Mouse (Mus musculus): ENCODE measurements around the gene Cwc27. TPM values are rescaled to one million over a fixed set of nuclear protein-coding genes. Genes with fewer than 3 reads are reported as not detected.

The Cwc27 gene
- polyA plus RNA-seq, 1 experiment = 5.4 TPM

DNA sequence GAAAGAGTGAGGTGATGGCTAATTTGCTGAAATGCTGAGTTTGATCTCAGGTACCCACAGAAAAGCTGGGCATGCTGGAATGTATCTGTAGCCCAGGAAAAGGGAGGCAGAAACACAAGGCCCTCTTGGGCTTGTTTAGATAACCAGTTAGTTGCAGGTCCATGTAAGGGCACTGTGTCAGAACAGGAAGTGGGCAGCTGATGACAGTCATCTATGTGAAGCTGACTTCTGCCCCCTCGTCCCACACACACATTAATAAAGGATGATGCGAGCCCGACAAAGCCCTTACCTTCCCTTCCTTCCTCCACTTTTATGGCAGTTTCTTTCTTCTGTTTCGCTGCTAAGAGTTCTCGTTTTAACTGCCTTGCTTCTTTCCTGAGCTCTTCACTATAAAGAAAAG, 96.8 kb downstream of the Cwc27 start:
- H3K79me2 ChIP-seq (ENCODE audit: control insufficient read depth, insufficient read depth) = no peaks in the 10 kb centered on the region
- H3K4me3 ChIP-seq = no peak overlapping the region
- H3K4me2 ChIP-seq (ENCODE audit: low read depth) = no peak overlapping the region
- TF ChIP-seq REST (IDR thresholded peaks at IDR 0.05; ENCODE audit: insufficient read depth, insufficient read length) = no peak
- no peak for TF ChIP-seq CEBPB (IDR thresholded peaks at IDR 0.05; ENCODE audit: insufficient read depth, poor library complexity, severe bottlenecking)
- TF ChIP-seq MYOD1 (IDR thresholded peaks at IDR 0.05; ENCODE audit: control insufficient read depth in 1 of 3, insufficient read length in 2 of 3, low read depth in 2 of 3) = no peak
- no peaks in the 10 kb centered on the region for H3K36me3 ChIP-seq (ENCODE audit: control insufficient read depth, insufficient read depth)
- no peak overlapping the region for H3ac ChIP-seq (ENCODE audit: control insufficient read depth, insufficient read length)
- no peaks in the 10 kb centered on the region for H3K27me3 ChIP-seq (ENCODE audit: control insufficient read depth, insufficient read depth, insufficient read length)

DNA sequence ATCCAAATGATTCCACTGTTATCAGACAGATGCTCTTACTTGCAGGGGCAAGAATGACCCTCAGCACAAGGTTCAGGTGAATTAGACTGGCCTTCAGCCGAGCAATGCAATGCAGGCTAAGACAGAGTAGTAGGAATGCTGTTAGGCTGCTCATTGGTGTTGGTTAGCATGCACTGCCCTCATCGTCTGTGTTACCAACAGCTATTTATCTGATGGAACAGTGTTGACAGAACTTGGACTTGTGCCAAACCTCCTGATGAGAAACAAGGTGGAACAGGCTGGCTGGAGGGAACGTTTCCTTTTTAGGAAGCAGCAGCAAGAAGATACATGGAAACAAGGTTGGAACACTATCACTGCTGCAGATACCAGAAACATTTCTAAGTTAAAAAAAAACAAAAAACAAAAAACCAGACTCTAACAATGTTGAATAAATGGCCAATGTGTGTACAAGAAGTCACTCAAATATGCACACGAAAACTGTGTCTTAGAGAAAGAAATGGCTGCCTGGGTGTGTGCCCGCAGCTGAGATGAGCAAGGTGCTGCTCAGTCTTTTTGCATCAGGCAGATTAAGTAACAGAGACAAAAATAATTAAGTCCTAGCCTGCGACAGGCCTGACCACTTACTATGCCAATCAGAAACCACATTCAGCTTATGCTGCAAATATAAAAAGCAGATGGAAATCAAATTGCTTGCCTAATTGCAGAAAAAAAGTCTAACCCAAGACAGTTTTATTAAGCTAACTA, 122.2 kb downstream of the Cwc27 start:
- H3K79me2 ChIP-seq (ENCODE audit: control insufficient read depth, insufficient read depth) = no peaks in the 10 kb centered on the region
- H3K4me2 ChIP-seq (ENCODE audit: low read depth) = no peak overlapping the region
- no peaks in the 10 kb centered on the region for H3K27me3 ChIP-seq (ENCODE audit: control insufficient read depth, insufficient read depth, insufficient read length)
- TF ChIP-seq USF1 (IDR thresholded peaks at IDR 0.05; ENCODE audit: low read depth) = no peak
- TF ChIP-seq POLR2A (IDR thresholded peaks at IDR 0.05; ENCODE audit: insufficient read length, low read depth) = no peak
- H3K4me3 ChIP-seq = no peak overlapping the region
- H3K36me3 ChIP-seq (ENCODE audit: control insufficient read depth, insufficient read depth) = no peaks in the 10 kb centered on the region
- H3ac ChIP-seq (ENCODE audit: control insufficient read depth, insufficient read length) = no peak overlapping the region

DNA sequence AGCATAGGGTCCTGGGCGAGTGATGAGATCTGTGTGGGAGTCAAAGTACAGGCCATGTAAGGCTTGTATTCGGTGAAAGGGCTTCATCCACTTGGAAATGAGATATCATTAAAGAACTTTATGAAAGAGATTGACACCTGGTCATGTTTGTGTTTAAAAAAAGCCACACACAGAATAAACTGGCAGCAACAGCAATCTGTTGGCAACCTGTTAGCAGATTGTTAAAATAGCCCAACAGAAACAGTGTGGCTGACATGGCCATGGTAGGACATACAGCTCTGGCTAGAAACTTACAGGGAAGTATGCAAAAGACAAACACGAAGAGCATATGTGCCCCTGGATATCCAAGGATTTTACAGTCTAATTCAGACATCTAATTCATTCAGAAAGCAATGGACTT, 124.2 kb downstream of the Cwc27 start:
- H3K4me2 ChIP-seq (ENCODE audit: low read depth) = no peak overlapping the region
- no peaks in the 10 kb centered on the region for H3K36me3 ChIP-seq (ENCODE audit: control insufficient read depth, insufficient read depth)
- H3K4me3 ChIP-seq = no peak overlapping the region
- H3K27me3 ChIP-seq (ENCODE audit: control insufficient read depth, insufficient read depth, insufficient read length) = no peaks in the 10 kb centered on the region
- no peaks in the 10 kb centered on the region for H3K79me2 ChIP-seq (ENCODE audit: control insufficient read depth, insufficient read depth)
- no peak for TF ChIP-seq USF1 (IDR thresholded peaks at IDR 0.05; ENCODE audit: low read depth)
- no peak overlapping the region for H3ac ChIP-seq (ENCODE audit: control insufficient read depth, insufficient read length)

DNA sequence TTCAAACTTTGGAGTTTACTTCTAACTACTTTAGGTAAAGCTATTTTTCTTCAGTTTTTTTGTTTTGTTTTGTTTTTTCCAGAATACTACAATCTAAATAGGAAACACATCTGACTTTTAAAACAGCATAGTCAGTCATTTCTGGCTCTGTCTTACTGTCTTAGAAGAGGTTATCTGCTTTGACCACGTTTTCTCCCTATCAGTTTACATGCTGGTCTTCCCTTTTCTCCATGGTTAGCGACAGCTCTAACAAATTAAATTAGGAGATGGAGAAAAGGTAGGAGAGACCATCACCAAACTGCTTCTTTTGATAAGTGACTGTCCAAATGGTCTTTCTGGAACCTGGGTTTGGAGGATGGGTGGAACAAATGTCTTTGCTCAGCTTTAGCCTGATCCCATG, 131.4 kb downstream of the Cwc27 start:
- no peaks in the 10 kb centered on the region for H3K36me3 ChIP-seq (ENCODE audit: control insufficient read depth, insufficient read depth)
- no peak for TF ChIP-seq MYOD1 (IDR thresholded peaks at IDR 0.05; ENCODE audit: control insufficient read depth in 1 of 3, insufficient read length in 2 of 3, low read depth in 2 of 3)
- no peak for TF ChIP-seq POLR2A (IDR thresholded peaks at IDR 0.05; ENCODE audit: insufficient read length, low read depth)
- TF ChIP-seq TCF12 (IDR thresholded peaks at IDR 0.05; ENCODE audit: insufficient read depth, poor library complexity, severe bottlenecking) = no peak
- TF ChIP-seq E2F4 (IDR thresholded peaks at IDR 0.05; ENCODE audit: insufficient read depth) = no peak
- TF ChIP-seq TCF3 (IDR thresholded peaks at IDR 0.05; ENCODE audit: insufficient read length, low read depth) = no peak
- TF ChIP-seq MAX (IDR thresholded peaks at IDR 0.05; ENCODE audit: low read depth) = no peak
- no peak for TF ChIP-seq USF1 (IDR thresholded peaks at IDR 0.05; ENCODE audit: low read depth)
- TF ChIP-seq REST (IDR thresholded peaks at IDR 0.05; ENCODE audit: insufficient read depth, insufficient read length) = no peak
- TF ChIP-seq POLR2AphosphoS2 (IDR thresholded peaks at IDR 0.05; ENCODE audit: insufficient read length, low read depth) = no peak
- no peak for TF ChIP-seq CEBPB (IDR thresholded peaks at IDR 0.05; ENCODE audit: insufficient read depth, poor library complexity, severe bottlenecking)
- no peak for TF ChIP-seq SRF (IDR thresholded peaks at IDR 0.05; ENCODE audit: control insufficient read depth, insufficient read length, low read depth)
- no peak for TF ChIP-seq MYOG (IDR thresholded peaks at IDR 0.05; ENCODE audit: control insufficient read depth in 1 of 3, insufficient read depth in 1 of 3, insufficient read length in 2 of 3, low read depth in 2 of 3)
- no peaks in the 10 kb centered on the region for H3K27me3 ChIP-seq (ENCODE audit: control insufficient read depth, insufficient read depth, insufficient read length)
- no peak overlapping the region for H3K4me3 ChIP-seq
- H3K79me2 ChIP-seq (ENCODE audit: control insufficient read depth, insufficient read depth) = no peaks in the 10 kb centered on the region
- no peak overlapping the region for H3ac ChIP-seq (ENCODE audit: control insufficient read depth, insufficient read length)
- no peak overlapping the region for H3K4me2 ChIP-seq (ENCODE audit: low read depth)

DNA sequence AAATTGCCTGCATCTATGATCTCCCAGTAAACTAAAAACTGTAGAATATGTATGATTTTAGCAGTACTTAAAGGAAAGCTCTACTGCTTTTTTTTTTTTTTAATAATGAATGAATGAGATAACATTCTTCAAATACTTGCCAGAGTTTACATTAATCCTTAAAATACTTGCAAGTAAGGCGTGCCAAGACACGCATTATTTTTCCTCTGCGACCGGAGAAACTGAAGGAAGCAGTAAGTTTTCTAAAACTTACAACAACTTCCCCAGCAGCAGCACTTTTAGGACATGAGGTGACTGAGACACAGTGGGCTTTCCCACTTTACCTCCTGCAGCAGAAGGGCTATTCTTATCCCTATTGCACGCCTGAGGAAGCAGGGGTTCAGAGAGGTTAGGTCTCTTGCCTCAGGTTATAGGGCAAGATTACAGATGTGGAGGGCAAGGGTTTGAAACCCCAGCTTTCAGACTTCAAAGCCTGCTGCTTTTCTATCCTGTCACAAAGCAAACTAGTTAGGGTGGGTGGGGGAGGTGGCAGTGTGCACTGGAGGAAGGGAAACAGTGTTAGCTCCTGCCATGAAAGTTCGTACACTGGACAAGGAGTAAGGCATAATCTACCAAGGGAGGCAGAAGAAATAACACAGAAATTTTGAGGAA, 132.5 kb downstream of the Cwc27 start:
- Histone ChIP-seq H3K79me2 (ENCODE audit: control insufficient read depth, insufficient read depth) (no peaks in the 10 kb centered on the region), H3K36me3 (ENCODE audit: control insufficient read depth, insufficient read depth) (no peaks in the 10 kb centered on the region), H3K4me2 (ENCODE audit: low read depth) (no peak overlapping the region), H3K4me3 (no peak overlapping the region), H3ac (ENCODE audit: control insufficient read depth, insufficient read length) (no peak overlapping the region), H3K27me3 (ENCODE audit: control insufficient read depth, insufficient read depth, insufficient read length) (no peaks in the 10 kb centered on the region)
- TF ChIP-seq MYOD1 (IDR thresholded peaks at IDR 0.05; ENCODE audit: control insufficient read depth in 1 of 3, insufficient read length in 2 of 3, low read depth in 2 of 3) (no peak), POLR2AphosphoS2 (IDR thresholded peaks at IDR 0.05; ENCODE audit: insufficient read length, low read depth) (no peak), MAX (IDR thresholded peaks at IDR 0.05; ENCODE audit: low read depth) (no peak), TCF12 (IDR thresholded peaks at IDR 0.05; ENCODE audit: insufficient read depth, poor library complexity, severe bottlenecking) (no peak), POLR2A (IDR thresholded peaks at IDR 0.05; ENCODE audit: insufficient read length, low read depth) (no peak), E2F4 (IDR thresholded peaks at IDR 0.05; ENCODE audit: insufficient read depth) (no peak), USF1 (IDR thresholded peaks at IDR 0.05; ENCODE audit: low read depth) (no peak), SRF (IDR thresholded peaks at IDR 0.05; ENCODE audit: control insufficient read depth, insufficient read length, low read depth) (no peak), TCF3 (IDR thresholded peaks at IDR 0.05; ENCODE audit: insufficient read length, low read depth) (no peak), REST (IDR thresholded peaks at IDR 0.05; ENCODE audit: insufficient read depth, insufficient read length) (no peak), MYOG (IDR thresholded peaks at IDR 0.05; ENCODE audit: control insufficient read depth in 1 of 3, insufficient read depth in 1 of 3, insufficient read length in 2 of 3, low read depth in 2 of 3) (no peak), CEBPB (IDR thresholded peaks at IDR 0.05; ENCODE audit: insufficient read depth, poor library complexity, severe bottlenecking) (no peak)
